Mouse (Mus musculus): ENCODE measurements around the gene Fnbp4. TPM values are rescaled to one million over a fixed set of nuclear protein-coding genes. Genes with fewer than 3 reads are reported as not detected.
A peak's percentile ranks its signal among the peaks of the same experiment; 100 is the strongest.

Gene Fnbp4
- polyA plus RNA-seq, 1 experiment, result 3.9 TPM

DNA sequence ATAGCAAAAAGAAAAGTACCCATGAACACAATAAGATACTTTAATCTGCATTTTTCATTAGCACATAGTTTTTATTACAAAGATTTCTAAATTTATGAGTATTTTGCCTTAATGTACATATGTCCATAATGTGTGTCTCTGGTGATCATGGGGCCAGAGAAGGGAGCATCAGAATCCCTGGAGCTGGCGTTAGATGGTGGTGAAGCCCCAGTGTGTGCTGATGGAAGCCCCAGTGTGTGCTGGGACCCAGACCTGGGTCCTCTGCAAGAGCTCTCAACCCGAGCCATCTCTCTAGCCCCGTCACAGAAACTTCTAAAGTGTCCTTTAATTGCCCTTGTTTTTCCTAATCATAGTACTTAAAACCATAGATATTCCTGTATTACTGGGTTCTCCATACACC lies 5.8 kb upstream of the Fnbp4 start:
- Histone ChIP-seq H3K36me3 (ENCODE audit: control insufficient read depth) (peaks cover 57% of the 10 kb centered on the region), H3K4me1 (ENCODE audit: control insufficient read depth) (peaks cover 3% of the 10 kb centered on the region), H3K27me3 (ENCODE audit: control insufficient read depth) (no peaks in the 10 kb centered on the region), H3K4me3 (replicated peaks) (no peak overlapping the region), H3K9me3 (ENCODE audit: control insufficient read depth, low read length) (peaks cover 2% of the 10 kb centered on the region)
- TF ChIP-seq GATA1 (IDR thresholded peaks at IDR 0.05; ENCODE audit: low read length) (no peak), TAL1 (IDR thresholded peaks at IDR 0.05; ENCODE audit: low read length) (no peak)

DNA sequence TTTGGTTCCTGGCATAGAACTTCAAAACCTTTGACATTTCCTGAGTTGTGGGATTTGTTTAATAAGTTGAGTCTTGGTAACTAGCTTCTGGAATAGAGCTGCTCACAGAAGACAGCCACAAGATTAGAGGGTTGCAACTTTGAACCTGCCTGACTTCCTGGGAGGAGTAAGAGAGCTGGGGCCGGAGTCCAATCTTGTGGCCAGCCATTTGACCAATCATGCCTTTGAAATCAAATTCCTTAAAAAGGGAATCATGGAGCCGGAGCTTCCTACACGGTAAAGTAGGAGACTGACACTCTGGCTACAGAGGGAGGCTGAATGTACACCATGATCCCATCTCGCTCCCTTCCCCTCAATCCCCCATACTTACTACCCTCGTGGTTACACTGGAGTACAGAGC lies 5.2 kb upstream of the Fnbp4 start:
- Histone ChIP-seq H3K9me3 (ENCODE audit: control insufficient read depth, low read length) (peaks cover 4% of the 10 kb centered on the region), H3K36me3 (ENCODE audit: control insufficient read depth) (peaks cover 52% of the 10 kb centered on the region)
- TF ChIP-seq TAL1 (IDR thresholded peaks at IDR 0.05; ENCODE audit: low read length) (no peak), GATA1 (IDR thresholded peaks at IDR 0.05; ENCODE audit: low read length) (no peak)

DNA sequence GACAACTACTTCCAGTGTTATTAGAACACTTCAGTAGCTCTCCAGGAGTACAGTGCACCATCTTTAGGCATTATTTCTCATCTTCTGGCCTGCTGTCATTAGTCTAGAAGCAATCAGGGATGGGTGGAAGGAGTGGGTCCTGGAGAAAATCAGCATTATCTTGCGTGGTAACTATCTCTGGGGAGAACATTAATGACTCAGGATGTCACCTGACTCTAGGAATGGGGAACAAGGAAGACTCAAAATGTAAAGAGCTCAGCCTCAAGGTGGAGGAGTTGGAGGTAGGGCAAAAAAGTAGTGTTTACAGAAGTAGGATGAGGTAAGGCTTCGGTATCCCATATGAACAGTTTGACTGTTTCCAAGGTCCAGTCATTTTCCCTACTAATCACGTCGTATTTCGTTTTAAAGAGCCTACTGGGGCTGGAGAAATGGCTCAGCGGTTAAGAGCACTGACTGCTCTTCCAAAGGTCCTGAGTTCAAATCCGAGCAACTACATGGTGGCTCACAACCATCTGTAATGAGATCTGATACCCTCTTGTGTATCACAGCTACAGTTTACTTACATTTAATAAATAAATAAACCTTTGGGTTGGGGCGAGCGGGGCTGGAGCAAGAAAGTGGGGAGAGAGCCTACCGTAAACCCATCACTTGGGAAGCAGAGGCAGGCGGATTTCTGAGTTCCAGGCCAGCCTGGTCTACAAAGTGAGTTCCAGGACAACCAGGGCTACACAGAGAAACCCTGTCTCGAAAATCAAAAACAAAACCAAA lies 701 bp upstream of the Fnbp4 start:
- Histone ChIP-seq H3K9me3 (ENCODE audit: control insufficient read depth, low read length) (peaks cover 6% of the 10 kb centered on the region), H3K4me1 (ENCODE audit: control insufficient read depth) (peaks cover 36% of the 10 kb centered on the region)
- TF ChIP-seq TAL1 (IDR thresholded peaks at IDR 0.05; ENCODE audit: low read length) (no peak), GATA1 (IDR thresholded peaks at IDR 0.05; ENCODE audit: low read length) (no peak)

More for the DNA sequence above, 5.2 kb upstream of the Fnbp4 start:
- no peak overlapping the region for H3K4me3 ChIP-seq (replicated peaks)
- H3K4me1 ChIP-seq (ENCODE audit: control insufficient read depth), result peaks cover 8% of the 10 kb centered on the region
- H3K27me3 ChIP-seq (ENCODE audit: control insufficient read depth), result no peaks in the 10 kb centered on the region

DNA sequence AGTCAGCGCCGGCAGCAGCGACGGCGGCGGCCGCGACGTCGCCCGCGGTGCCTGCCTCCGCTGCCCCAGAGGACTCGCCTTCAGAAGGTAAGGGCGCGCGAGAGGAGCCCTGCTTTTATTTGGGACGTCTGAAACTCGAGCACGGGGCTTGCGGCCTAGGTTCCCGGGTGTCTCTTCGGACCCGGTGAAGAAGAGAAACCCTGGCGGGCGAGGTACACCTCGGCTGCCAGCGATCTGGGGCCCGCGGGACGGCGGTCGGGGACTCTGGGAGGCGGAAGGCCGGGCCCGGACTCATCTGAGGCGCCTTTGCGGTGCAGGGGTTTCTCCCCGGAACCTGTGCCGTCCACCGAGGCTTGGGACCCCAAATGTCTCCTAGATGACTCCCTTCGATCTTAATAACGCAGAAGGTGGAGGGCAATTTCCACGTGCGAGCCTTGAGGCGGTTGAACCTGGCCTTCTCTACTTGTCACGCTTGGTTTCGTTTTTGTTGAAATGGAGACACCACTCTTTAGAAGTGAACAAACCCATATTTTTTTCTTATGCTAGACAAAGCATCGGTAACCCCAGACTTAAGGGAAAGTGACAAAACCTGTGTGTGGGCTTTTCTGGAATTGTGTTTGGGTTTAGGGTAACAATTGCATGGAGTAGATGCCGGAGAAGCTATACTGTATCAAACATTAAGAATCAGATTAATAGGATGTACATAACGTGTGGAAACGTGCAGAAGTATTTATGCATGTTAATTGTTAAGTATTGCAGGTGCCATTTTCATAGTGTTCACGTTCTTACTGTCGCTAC lies 769 bp downstream of the Fnbp4 start:
- H3K4me1 ChIP-seq (ENCODE audit: control insufficient read depth), result peaks cover 43% of the 10 kb centered on the region
- H3K27me3 ChIP-seq (ENCODE audit: control insufficient read depth), result no peaks in the 10 kb centered on the region
- H3K36me3 ChIP-seq (ENCODE audit: control insufficient read depth), result peaks cover 42% of the 10 kb centered on the region
- H3K9me3 ChIP-seq (ENCODE audit: control insufficient read depth, low read length), result peaks cover 6% of the 10 kb centered on the region
- TF ChIP-seq TAL1 (IDR thresholded peaks at IDR 0.05; ENCODE audit: low read length), result no peak
- no peak for TF ChIP-seq GATA1 (IDR thresholded peaks at IDR 0.05; ENCODE audit: low read length)
- peak overlapping the region; percentile 96 for H3K4me3 ChIP-seq (replicated peaks)

More for the DNA sequence above, 701 bp upstream of the Fnbp4 start:
- Histone ChIP-seq H3K36me3 (ENCODE audit: control insufficient read depth) (peaks cover 32% of the 10 kb centered on the region), H3K4me3 (replicated peaks) (peak overlapping the region; percentile 96), H3K27me3 (ENCODE audit: control insufficient read depth) (no peaks in the 10 kb centered on the region)

DNA sequence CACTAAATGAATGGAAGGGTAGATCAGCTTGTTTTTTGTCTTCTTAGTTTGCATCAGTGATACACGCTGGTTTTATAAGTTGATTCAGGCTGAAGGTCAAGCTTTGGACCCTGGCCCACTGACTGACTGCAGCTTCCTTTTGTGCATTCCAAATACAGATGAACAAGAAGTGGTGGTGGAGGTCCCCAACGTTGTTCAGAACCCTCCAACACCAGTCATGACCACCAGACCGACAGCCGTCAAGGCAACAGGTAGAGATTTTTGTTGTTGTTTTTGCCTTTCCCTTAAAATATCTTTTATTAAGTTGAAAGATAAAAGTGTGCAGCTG lies 1.3 kb downstream of the Fnbp4 start:
- no peaks in the 10 kb centered on the region for H3K27me3 ChIP-seq (ENCODE audit: control insufficient read depth)
- H3K4me3 ChIP-seq (replicated peaks), result peak overlapping the region; percentile 96
- H3K36me3 ChIP-seq (ENCODE audit: control insufficient read depth), result peaks cover 48% of the 10 kb centered on the region
- H3K9me3 ChIP-seq (ENCODE audit: control insufficient read depth, low read length), result peaks cover 6% of the 10 kb centered on the region
- TF ChIP-seq GATA1 (IDR thresholded peaks at IDR 0.05; ENCODE audit: low read length) (no peak), TAL1 (IDR thresholded peaks at IDR 0.05; ENCODE audit: low read length) (no peak)
- H3K4me1 ChIP-seq (ENCODE audit: control insufficient read depth), result peaks cover 48% of the 10 kb centered on the region

DNA sequence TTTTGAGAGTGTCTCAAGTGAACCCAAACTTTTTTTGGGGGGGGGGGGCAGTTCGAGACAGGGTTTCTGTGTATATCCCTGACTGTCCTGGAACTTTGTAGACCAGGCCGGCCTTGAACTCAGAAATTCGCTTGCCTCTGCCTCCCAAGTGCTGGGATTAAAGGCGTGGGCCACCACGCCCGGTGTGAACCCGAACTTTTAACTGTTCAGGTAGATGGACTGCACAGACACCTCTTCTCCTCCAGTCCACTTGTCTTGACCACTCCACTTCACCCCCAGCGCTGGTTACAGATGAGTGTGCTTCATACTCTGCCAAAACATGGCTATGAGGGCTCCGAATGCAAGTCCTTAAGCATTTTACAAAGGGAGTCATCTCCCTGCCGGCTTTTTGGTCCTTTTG lies 2.0 kb downstream of the Fnbp4 start:
- TF ChIP-seq TAL1 (IDR thresholded peaks at IDR 0.05; ENCODE audit: low read length), result no peak
- TF ChIP-seq GATA1 (IDR thresholded peaks at IDR 0.05; ENCODE audit: low read length), result no peak
- H3K4me1 ChIP-seq (ENCODE audit: control insufficient read depth), result peaks cover 48% of the 10 kb centered on the region
- peaks cover 6% of the 10 kb centered on the region for H3K9me3 ChIP-seq (ENCODE audit: control insufficient read depth, low read length)
- H3K4me3 ChIP-seq (replicated peaks), result peak overlapping the region; percentile 96
- peaks cover 53% of the 10 kb centered on the region for H3K36me3 ChIP-seq (ENCODE audit: control insufficient read depth)
- H3K27me3 ChIP-seq (ENCODE audit: control insufficient read depth), result no peaks in the 10 kb centered on the region

DNA sequence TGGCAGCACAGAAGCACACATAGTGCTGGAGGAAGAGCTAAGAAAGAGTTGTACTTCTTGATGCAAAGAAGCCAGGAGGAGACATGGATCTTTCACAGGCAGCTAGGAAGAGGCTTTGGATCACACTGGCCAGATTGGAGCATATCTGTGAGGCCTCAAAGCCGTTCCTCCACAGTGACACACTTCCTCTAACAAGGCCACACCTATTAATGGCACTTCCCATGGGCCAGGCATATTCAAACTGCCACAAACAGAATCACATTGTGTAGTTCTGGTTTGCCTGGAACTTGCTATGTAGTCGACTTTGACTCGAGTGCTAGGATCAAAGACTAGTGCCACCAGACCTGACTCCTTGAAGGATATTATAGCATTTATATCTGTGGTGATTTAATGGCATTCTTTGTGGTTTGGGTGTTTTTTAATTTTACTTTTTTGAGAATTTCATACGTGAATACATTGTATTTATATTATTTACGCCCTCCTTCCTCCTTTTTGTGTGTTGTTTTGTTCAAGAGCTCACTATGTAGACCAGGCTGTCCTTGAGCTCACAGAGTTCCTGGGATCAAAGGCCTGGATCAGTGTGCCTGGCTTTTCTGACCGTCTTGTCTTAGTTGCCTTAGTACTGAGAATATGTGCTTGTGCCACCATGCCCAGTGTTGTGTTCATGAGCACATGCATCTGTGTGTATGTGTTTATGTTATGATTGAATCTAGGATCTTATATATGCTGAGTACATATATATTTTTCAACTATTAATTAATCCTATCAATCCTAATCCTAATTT lies 4.7 kb downstream of the Fnbp4 start:
- H3K4me3 ChIP-seq (replicated peaks), result no peak overlapping the region

DNA sequence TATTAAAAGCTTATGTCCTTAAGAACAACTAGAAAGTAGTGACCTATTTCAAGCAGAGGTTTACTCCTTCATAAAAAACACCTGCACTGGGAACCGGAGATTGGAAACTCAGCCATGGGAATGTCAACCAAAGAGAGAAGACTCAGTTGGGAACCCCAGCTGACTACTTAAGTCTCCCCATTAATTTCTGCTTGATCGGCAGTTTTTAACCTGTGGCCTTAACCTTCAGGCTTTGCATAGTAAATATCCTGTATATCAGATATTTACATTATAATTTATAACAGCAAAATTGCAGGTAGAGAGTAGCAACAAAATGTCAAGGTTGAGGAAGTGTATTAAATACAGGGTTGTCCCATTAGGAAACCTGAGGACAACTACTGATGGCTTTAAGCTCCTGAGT lies 8.4 kb downstream of the Fnbp4 start:
- Histone ChIP-seq H3K4me1 (ENCODE audit: control insufficient read depth) (peaks cover 20% of the 10 kb centered on the region), H3K27me3 (ENCODE audit: control insufficient read depth) (no peaks in the 10 kb centered on the region), H3K4me3 (replicated peaks) (no peak overlapping the region), H3K9me3 (ENCODE audit: control insufficient read depth, low read length) (no peaks in the 10 kb centered on the region), H3K36me3 (ENCODE audit: control insufficient read depth) (peaks cover 96% of the 10 kb centered on the region)
- TF ChIP-seq GATA1 (IDR thresholded peaks at IDR 0.05; ENCODE audit: low read length) (no peak), TAL1 (IDR thresholded peaks at IDR 0.05; ENCODE audit: low read length) (no peak)

More for the DNA sequence above, 4.7 kb downstream of the Fnbp4 start:
- Histone ChIP-seq H3K36me3 (ENCODE audit: control insufficient read depth) (peaks cover 77% of the 10 kb centered on the region), H3K4me1 (ENCODE audit: control insufficient read depth) (peaks cover 40% of the 10 kb centered on the region), H3K9me3 (ENCODE audit: control insufficient read depth, low read length) (0 out of 2 replicates have a peak, but pooled peaks cover 2% of the 10 kb centered on the region), H3K27me3 (ENCODE audit: control insufficient read depth) (no peaks in the 10 kb centered on the region)
- TF ChIP-seq GATA1 (IDR thresholded peaks at IDR 0.05; ENCODE audit: low read length), result no peak
- no peak for TF ChIP-seq TAL1 (IDR thresholded peaks at IDR 0.05; ENCODE audit: low read length)

DNA sequence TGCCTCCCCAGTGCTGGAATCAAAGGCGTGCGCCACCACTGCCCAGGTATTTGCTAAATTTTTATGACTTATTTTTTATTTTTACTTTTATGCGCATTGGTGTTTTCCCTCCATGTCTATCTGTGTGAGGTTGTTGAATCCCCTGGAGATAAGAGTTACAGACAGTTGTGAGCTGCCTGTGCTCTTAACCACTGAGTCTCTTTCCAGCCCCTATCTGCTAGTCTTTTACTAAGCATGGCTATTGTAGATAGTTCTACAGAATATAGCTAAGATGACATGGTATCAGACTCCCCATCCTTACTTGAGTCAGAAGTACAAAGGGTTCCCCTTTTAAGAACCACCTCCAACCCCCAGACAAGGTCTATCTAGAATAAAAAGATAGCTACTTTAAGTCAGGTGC lies 9.0 kb downstream of the Fnbp4 start:
- Histone ChIP-seq H3K4me1 (ENCODE audit: control insufficient read depth) (peaks cover 14% of the 10 kb centered on the region), H3K36me3 (ENCODE audit: control insufficient read depth) (peaks cover 96% of the 10 kb centered on the region), H3K27me3 (ENCODE audit: control insufficient read depth) (no peaks in the 10 kb centered on the region), H3K9me3 (ENCODE audit: control insufficient read depth, low read length) (no peaks in the 10 kb centered on the region), H3K4me3 (replicated peaks) (no peak overlapping the region)
- TF ChIP-seq TAL1 (IDR thresholded peaks at IDR 0.05; ENCODE audit: low read length) (no peak), GATA1 (IDR thresholded peaks at IDR 0.05; ENCODE audit: low read length) (no peak)
